Mouse (Mus musculus): ENCODE measurements around the gene Chrna4.

DNA sequence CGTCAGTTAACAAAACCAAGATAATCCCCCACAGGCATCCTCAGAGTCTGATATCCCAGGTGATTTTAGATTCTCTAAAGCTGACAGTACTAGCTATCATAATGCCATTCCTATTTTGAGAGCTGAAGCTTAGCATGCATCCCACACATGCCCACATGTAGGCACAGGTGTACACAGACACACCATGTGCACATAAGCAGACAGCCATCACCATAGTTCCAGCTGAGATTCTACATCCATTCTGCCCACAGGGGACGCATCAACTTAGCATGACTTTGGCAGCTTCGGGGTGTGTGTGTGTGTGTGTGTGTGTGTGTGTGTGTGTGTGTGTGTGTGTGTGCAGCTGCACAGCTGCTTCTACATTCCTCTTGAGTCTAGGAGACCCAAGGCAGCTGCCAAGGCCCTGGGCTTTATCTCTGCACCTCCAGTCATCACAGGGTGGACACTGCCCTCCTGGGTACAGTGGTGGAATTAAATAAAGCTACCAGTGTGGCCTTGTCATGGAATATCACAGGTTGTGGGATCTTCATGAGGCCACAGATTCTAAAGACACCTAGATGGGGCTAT, 54.9 kb downstream of the Chrna4 start:
- TF ChIP-seq EP300 (IDR thresholded peaks at IDR 0.05; ENCODE audit: low read depth in 1 of 2, low read length in 2 of 2), result no peak
- TF ChIP-seq ZNF384 (IDR thresholded peaks at IDR 0.05; ENCODE audit: low read depth, low read length), result no peak
- no peak for TF ChIP-seq CTCF (IDR thresholded peaks at IDR 0.05 in 2 of 3, conservative IDR thresholded peaks at IDR 0.05 in 1 of 3; ENCODE audit: control insufficient read depth in 1 of 3, insufficient read depth in 1 of 3, low read depth in 2 of 3, low read length in 3 of 3, poor library complexity in 1 of 3, severe bottlenecking in 1 of 3)
- TF ChIP-seq POLR2A (IDR thresholded peaks at IDR 0.05; ENCODE audit: control insufficient read depth in 1 of 2, insufficient read depth in 1 of 2, low read depth in 1 of 2, low read length in 2 of 2, poor library complexity in 1 of 2), result no peak
- TF ChIP-seq RAD21 (IDR thresholded peaks at IDR 0.05; ENCODE audit: low read depth, low read length), result no peak
- no peak for TF ChIP-seq TCF12 (IDR thresholded peaks at IDR 0.05; ENCODE audit: low read depth, low read length)
- no peak for TF ChIP-seq SIN3A (IDR thresholded peaks at IDR 0.05; ENCODE audit: low read length)
